ENCODE assay signal across 8 mouse cellular contexts in the genomic region with DNA sequence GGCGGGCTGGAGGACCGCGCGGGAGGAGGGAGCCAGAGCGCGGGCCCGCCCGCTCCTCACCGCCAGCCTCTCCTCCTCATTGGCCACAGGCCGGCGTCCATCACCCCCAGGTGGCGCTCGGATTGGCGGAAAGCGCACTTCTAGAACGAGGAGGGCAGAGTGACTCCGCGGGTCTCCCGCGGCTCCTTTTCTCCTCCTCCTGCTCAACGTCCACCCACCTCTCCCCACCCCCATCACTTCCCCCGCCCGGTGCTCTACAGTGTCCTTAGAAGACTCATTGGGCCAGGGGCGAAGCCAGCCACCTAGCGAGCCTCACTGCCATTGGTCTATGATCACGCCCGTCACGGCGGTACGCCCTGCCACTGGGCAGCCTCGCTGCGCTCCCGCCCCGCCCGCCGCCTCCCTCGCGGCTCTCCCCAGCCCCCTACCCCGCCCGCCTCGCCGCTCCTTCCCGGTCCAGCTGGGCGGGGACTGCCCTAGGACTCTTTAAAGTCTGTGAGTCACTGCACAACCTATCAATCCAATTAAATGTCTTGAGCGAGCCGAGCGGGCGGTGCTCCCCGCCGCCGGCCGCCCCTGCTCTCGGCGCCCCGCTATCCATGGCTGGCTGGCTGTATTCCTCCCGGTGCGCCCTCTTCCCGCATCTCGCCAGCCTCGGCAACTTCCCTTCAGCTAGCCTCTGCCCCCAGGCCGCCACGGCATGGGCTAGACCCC. TPM values are rescaled to one million over a fixed set of nuclear protein-coding genes. Genes with fewer than 3 reads are reported as not detected.
A peak's percentile ranks its signal among the peaks of the same experiment; 100 is the strongest.
DNase-seq lines count a peak whose midpoint lies in the region; ATAC-seq lines count a peak whose summit lies in the region.

TSS of gene Sertad2 (plus strand) at position 515 of the 714 bp plus-strand sequence.

- peak within 1 kb of the TSS; percentile 78 to 88 for H3K4me3 ChIP-seq in heart, embryonic 14.5 days (ENCODE audit: control insufficient read depth in 1 of 2, insufficient read depth in 1 of 2, low read depth in 1 of 2, low read length in 2 of 2)
- peak within 1 kb of the TSS; percentile 88 for H3K4me3 ChIP-seq in liver, embryonic 13.5 days (replicated peaks)
- peak within 1 kb of the TSS; percentile 88 for H3K4me3 ChIP-seq in stomach, embryonic 16.5 days (replicated peaks; ENCODE audit: low read length)

- peaks cover 0 to 12% of the 10 kb centered on the region in 2 experiments; a peak in 2 of 4 replicates for H3K4me1 ChIP-seq in heart, embryonic 14.5 days (ENCODE audit: control insufficient read depth in 2 of 2, insufficient read depth in 2 of 2, low read length in 2 of 2)
- H3K4me1 ChIP-seq in liver, embryonic 13.5 days (replicated peaks), result peaks cover 47% of the 10 kb centered on the region
- H3K4me1 ChIP-seq in stomach, embryonic 16.5 days (ENCODE audit: control insufficient read depth, insufficient read depth, low read length), result 0 out of 2 replicates have a peak, but pooled peaks cover 3% of the 10 kb centered on the region

- DNase-seq in c-Kit-negative CD71-positive TER-119-positive erythroid progenitor cells, embryonic 14.5 days (ENCODE audit: low read depth, low spot score), result peak; percentile 91
- peak; percentile 99 for DNase-seq in fibroblast of lung, adult 2 months (ENCODE audit: low read depth)
- DNase-seq in kidney, postnatal 14 days, result peak; percentile 100
- DNase-seq in liver, embryonic 13.5 days, result peak; percentile 96
- DNase-seq in neural tube, embryonic 10.5 days (ENCODE audit: extremely low spot score, low spot score), result peak; percentile 96

- WGBS in heart, embryonic 14.5 days, result under 1% methylated on average over 57 of the region's 62 CpGs
- under 1% methylated on average over 51 of the region's 62 CpGs for WGBS in liver, embryonic 13.5 days (ENCODE audit: insufficient replicate concordance)
- WGBS in stomach, embryonic 16.5 days, result under 1% methylated on average over 59 of the region's 62 CpGs

- H3K27me3 ChIP-seq in heart, embryonic 14.5 days (ENCODE audit: control insufficient read depth, insufficient read depth, low read length), result no peaks in the 10 kb centered on the region
- H3K27me3 ChIP-seq in liver, embryonic 13.5 days, result 0 out of 2 replicates have a peak, but pooled peaks cover 5% of the 10 kb centered on the region
- H3K27me3 ChIP-seq in stomach, embryonic 16.5 days (ENCODE audit: control insufficient read depth, insufficient read depth, low read length), result no peaks in the 10 kb centered on the region

- no peaks in the 10 kb centered on the region for H3K9me3 ChIP-seq in heart, embryonic 14.5 days (ENCODE audit: control insufficient read depth, low read length)
- no peaks in the 10 kb centered on the region for H3K9me3 ChIP-seq in liver, embryonic 13.5 days (replicated peaks)
- H3K9me3 ChIP-seq in stomach, embryonic 16.5 days (replicated peaks; ENCODE audit: control insufficient read depth, low read length), result no peaks in the 10 kb centered on the region

- H3K27ac ChIP-seq in heart, embryonic 14.5 days (replicated peaks in 1 of 2; ENCODE audit: control insufficient read depth in 1 of 2, insufficient read depth in 1 of 2, low read depth in 2 of 2, low read length in 2 of 2), result peak within 1 kb of the TSS; percentile 90 to 96
- peak within 1 kb of the TSS; percentile 92 for H3K27ac ChIP-seq in liver, embryonic 13.5 days
- peak within 1 kb of the TSS; percentile 92 for H3K27ac ChIP-seq in stomach, embryonic 16.5 days (ENCODE audit: low read length)

- H3K9ac ChIP-seq in heart, embryonic 14.5 days (ENCODE audit: low read length), result peak within 1 kb of the TSS; percentile 89
- H3K9ac ChIP-seq in liver, embryonic 13.5 days, result peak within 1 kb of the TSS; percentile 84
- H3K9ac ChIP-seq in stomach, embryonic 16.5 days (ENCODE audit: low read length), result peak within 1 kb of the TSS; percentile 88

- H3K36me3 ChIP-seq in heart, embryonic 14.5 days (ENCODE audit: control insufficient read depth, insufficient read depth, low read length), result no peaks in the 10 kb centered on the region
- H3K36me3 ChIP-seq in liver, embryonic 13.5 days, result no peaks in the 10 kb centered on the region
- H3K36me3 ChIP-seq in stomach, embryonic 16.5 days (ENCODE audit: control insufficient read depth, insufficient read depth, low read length), result no peaks in the 10 kb centered on the region

- peak; percentile 89 for ATAC-seq in CD4-positive, CD25-positive, alpha-beta regulatory T cell, adult 4 months
- peak; percentile 99 for ATAC-seq in heart, embryonic 14.5 days (ENCODE audit: insufficient number of reproducible peaks, insufficient read depth, low FRiP score, low read depth)
- ATAC-seq in liver, embryonic 13.5 days (ENCODE audit: low read depth), result peak; percentile 96
- ATAC-seq in stomach, embryonic 16.5 days (ENCODE audit: insufficient read depth, low FRiP score), result peak; percentile 99

- peak within 1 kb of the TSS; percentile 87 for H3K4me2 ChIP-seq in heart, embryonic 14.5 days (ENCODE audit: low read length)
- H3K4me2 ChIP-seq in liver, embryonic 13.5 days, result peak within 1 kb of the TSS; percentile 95
- H3K4me2 ChIP-seq in stomach, embryonic 16.5 days (ENCODE audit: low read depth, low read length), result peak within 1 kb of the TSS; percentile 87

RNA-seq across cellular contexts. Expression of gene Sertad2, which starts in this region (rescaled TPM):
- 10 to 100 TPM; 18.5 TPM for polyA plus RNA-seq in CD4-positive, CD25-positive, alpha-beta regulatory T cell, adult 4 months (2017; shearing (Covaris generic))
- 33.5 and 36.9 TPM in 2 replicates for polyA plus RNA-seq in heart, embryonic 14.5 days (2014; fragmentation: Nextera tagmentation; extraction: Ambion mirVana)
- 37.4 and 38.6 TPM in 2 replicates for polyA plus RNA-seq in liver, embryonic 13.5 days (2015; fragmentation: Nextera tagmentation; extraction: Ambion mirVana)
- polyA plus RNA-seq in stomach, embryonic 16.5 days (2015; fragmentation: Nextera tagmentation; extraction: Ambion mirVana), result 24.0 and 30.8 TPM in 2 replicates

Comparison
In these comparisons a context has a peak if more than half of its experiments do, and no peak if none do; other contexts are left out.
1. Peak in every context shown above with its lines: DNase-seq, ATAC-seq, H3K4me3 ChIP-seq and H3K27ac ChIP-seq.